Mouse (Mus musculus) ES-E14 (cell line): Measurements from ENCODE around the gene Gm44502. TPM values are rescaled to one million over a fixed set of nuclear protein-coding genes. Genes with fewer than 3 reads are reported as not detected.
A peak's percentile ranks its signal among the peaks of the same experiment; 100 is the strongest.

Experiments
- DNase-seq: peaks from one replicate; pipeline ENCODE4 v3.0.0-alpha.2; 2013; ENCODE audit warnings: low read depth, low spot score
- H3K27ac ChIP-seq: 2 replicates; pipeline ENCODE4 v1.5.1; 2012; ENCODE audit warnings: low read depth, mild to moderate bottlenecking, low read length, moderate library complexity, mixed read lengths; ENCODE audit not compliant: poor library complexity, insufficient read depth, severe bottlenecking
- H3K36me3 ChIP-seq: 2 replicates; pipeline ENCODE4 v1.6.1; 2012; ENCODE audit warnings: mild to moderate bottlenecking, low read length, moderate library complexity, mixed read lengths; ENCODE audit not compliant: control insufficient read depth, poor library complexity, insufficient read depth, severe bottlenecking
- H3K4me1 ChIP-seq, 2 experiments: fragments of 150-350 bp in 1 of 2; sonication (generic) in 1 of 2; 2 replicates each; pipeline ENCODE4 v1.6.1; 2012; ENCODE audit warnings: low read length in 2 of 2, mild to moderate bottlenecking in 1 of 2, mixed read lengths in 1 of 2; ENCODE audit not compliant: control insufficient read depth in 2 of 2, insufficient read depth in 2 of 2, poor library complexity in 1 of 2
- H3K4me3 ChIP-seq, 2 experiments: fragments of 150-350 bp in 1 of 2; sonication (generic) in 1 of 2; 2 replicates each; pipeline ENCODE4 v1.5.1; 2012; ENCODE audit warnings: low read length in 2 of 2, low read depth in 1 of 2, mild to moderate bottlenecking in 1 of 2, mixed read lengths in 1 of 2; ENCODE audit not compliant: insufficient read depth in 1 of 2, poor library complexity in 1 of 2, severe bottlenecking in 1 of 2
- H3K9ac ChIP-seq: 2 replicates; pipeline ENCODE4 v1.6.1; 2012; ENCODE audit warnings: low read depth, mild to moderate bottlenecking, low read length, mixed read lengths; ENCODE audit not compliant: poor library complexity, insufficient read depth, severe bottlenecking
- H3K9me3 ChIP-seq: fragments of 150-350 bp; sonication (generic); 2 replicates; pipeline ENCODE4 v1.6.1; 2012; ENCODE audit warnings: low read depth, mild to moderate bottlenecking, low read length; ENCODE audit not compliant: control insufficient read depth, insufficient read depth
- CHD2 ChIP-seq: IDR thresholded peaks from 2 replicates; pipeline ENCODE4 v1.6.1; 2014; ENCODE audit warnings: mild to moderate bottlenecking, low read depth, low read length, inconsistent platforms
- HCFC1 ChIP-seq: IDR thresholded peaks from 2 replicates; pipeline ENCODE4 v1.6.1; 2012; ENCODE audit warnings: low read length, inconsistent platforms, borderline replicate concordance; ENCODE audit not compliant: insufficient read depth
- MAFK ChIP-seq: IDR thresholded peaks from 2 replicates; pipeline ENCODE4 v1.6.1; 2014; ENCODE audit warnings: mild to moderate bottlenecking, low read depth, low read length, inconsistent platforms; ENCODE audit not compliant: insufficient read depth
- ZC3H11A ChIP-seq: IDR thresholded peaks from 2 replicates; pipeline ENCODE4 v1.6.1; 2012; ENCODE audit warnings: low read depth, mild to moderate bottlenecking, inconsistent platforms, low read length, borderline replicate concordance
- ZNF384 ChIP-seq: IDR thresholded peaks from 2 replicates; pipeline ENCODE4 v1.6.1; 2012; ENCODE audit warnings: low read depth, low read length, inconsistent platforms
- in situ Hi-C, 2 experiments: fragments of 600-800 bp; cut with MboI; formaldehyde crosslinking; loops; one replicate each; pipeline ENCODE4 v1.15.1; 2025; ENCODE audit warnings: low sequenced_read_pairs in 2 of 2, inconsistent platforms in 1 of 2; ENCODE audit not compliant: unreplicated experiment in 2 of 2
- total RNA-seq: library from RNA; depleted of rRNA; stranded (reverse); fragments of 300-350 nt; gene quantifications from 2 replicates; pipeline ENCODE4 v1.2.3, GENCODE M21; 2012

Gm44502 gene
- total RNA-seq, 1 experiment = 0.36 TPM

DNA sequence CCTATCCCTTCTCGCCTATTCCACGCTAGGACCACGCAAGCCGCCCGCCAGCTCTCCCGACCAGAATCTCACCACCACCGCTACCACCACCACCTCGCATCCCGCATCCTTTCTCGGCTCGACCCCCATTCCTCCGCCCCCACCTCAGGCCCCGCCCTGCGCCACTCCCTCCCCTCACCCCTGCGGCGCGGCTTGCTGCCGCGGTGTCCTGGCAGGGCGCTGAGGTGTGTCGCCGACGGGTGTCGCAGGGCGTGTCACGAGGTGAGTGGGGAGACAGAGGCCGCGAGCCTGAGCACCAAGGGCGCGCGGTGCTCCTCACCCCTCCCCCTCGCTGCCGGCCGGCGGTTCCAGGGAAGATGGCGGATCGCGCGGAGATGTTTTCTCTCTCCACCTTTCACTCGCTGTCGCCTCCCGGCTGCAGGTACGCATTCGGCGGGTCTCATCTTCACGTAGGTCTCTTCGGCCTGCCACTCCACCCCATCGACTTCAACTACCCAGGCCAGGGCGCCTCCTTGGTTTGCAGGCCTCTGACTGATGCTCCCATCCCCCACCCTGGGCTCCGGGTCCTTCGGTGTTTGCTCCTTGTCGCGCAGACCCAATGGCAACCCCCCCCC is 24.5 kb upstream of the Gm44502 start, which contains the start of gene Mapk8ip2:
Mapk8ip2 (plus strand) TSS at position 49 of the 614 bp plus-strand sequence.
- H3K36me3 ChIP-seq = peaks cover 4% of the 10 kb centered on the region; the same call in 1 of the 2 replicates
- H3K4me1 ChIP-seq = peaks cover 0 to 9% of the 10 kb centered on the region in 2 experiments; a peak in 2 of 4 replicates
- no peak for TF ChIP-seq MAFK
- TF ChIP-seq ZC3H11A = no peak
- TF ChIP-seq ZNF384 = no peak
- TF ChIP-seq CHD2 = no peak
- TF ChIP-seq HCFC1 = 0 out of 2 replicates have a peak, but pooled peaks have one; percentile 50
- H3K27ac ChIP-seq = no peak within 1 kb of the TSS
- H3K4me3 ChIP-seq = peak within 1 kb of the TSS; percentile 58 to 83
- no peak for DNase-seq
- no peaks in the 10 kb centered on the region for H3K9me3 ChIP-seq
- in situ Hi-C loops = no loop called here
- peak within 1 kb of the TSS; percentile 60 for H3K9ac ChIP-seq

DNA sequence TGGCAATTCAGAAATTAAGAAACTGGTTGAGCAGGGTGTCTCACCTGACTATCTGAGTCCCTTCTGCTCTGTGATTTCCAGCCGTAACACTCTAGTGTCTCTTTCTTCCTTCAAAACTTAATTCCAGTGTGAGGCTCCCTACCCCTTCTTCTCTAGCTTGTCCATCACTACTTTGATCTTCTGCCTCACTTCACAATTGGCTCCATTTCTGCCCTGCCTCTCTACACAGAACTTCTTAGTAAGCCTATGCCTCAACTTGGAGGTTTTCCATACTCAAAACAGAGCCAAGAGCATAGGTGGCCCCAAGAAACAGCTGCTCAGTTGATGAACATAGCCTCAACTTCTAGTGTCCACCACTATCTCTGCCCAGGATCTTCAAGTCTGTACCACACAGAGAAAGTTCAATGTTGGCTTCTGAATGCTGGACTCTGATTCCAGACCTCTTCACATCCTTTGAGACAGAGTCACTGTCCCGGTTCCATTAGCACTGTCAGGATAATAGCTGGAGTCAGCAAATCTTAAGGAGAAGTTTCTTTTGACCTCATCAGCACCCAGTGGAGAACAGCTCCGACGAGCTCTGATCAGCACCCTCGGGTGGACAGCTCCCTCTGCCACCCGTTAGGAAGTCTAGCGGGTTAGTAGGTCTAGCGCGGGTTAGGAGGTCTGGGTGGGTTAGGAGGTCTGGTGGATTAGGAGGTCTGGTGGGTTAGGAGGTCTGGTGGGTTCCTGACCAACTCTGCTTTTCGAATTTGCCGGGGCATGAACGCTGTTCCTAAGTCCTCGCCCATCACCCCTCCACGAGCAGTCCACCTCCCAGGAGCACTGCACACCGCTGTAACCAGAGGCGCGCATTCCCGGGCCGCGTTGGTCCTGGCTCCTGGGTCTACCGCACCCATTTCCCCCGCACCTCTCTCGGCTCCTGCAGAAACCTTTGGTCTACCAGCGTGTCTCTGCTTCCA is 23.7 kb upstream of the Gm44502 start:
- Histone ChIP-seq H3K4me3 (peak overlapping the region; percentile 58 to 83), H3K36me3 (no peaks in the 10 kb centered on the region; the same call in 1 of the 2 replicates), H3K9ac (no peak overlapping the region), H3K27ac (no peak overlapping the region), H3K9me3 (no peaks in the 10 kb centered on the region), H3K4me1 (peaks cover 0 to 9% of the 10 kb centered on the region in 2 experiments; a peak in 2 of 4 replicates)
- in situ Hi-C loops = no loop called here
- TF ChIP-seq ZNF384 (no peak), MAFK (peak; percentile 93)
- peak; percentile 75 for DNase-seq

DNA sequence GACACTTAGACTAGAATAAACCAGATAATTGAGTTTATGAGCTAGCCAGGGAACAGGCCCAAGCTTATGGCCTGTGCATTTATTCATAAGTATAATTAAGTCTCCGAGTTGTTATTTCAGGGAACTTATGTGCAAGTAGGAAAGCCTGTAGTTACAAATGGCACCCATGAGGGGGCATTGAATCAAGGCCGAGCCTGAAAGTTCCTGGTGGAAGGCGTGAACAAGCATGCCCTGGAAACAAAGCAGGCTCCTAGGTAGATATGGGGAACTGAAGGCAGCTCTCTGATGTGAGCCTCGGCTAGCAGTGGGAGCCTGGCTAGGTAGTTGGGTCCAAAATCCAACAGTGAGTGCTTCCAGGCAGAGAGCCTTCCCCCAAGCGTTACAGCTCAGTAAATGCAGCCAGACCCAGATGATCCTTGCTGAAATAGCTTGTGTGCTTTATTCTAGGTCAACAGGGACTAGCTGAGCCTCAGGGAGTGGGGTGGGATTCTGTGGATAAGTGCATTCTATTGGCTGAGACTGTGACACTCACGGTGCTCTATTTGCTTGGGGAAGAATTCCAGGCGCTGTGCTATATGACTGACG is 13.1 kb upstream of the Gm44502 start:
- no peak overlapping the region for H3K4me3 ChIP-seq
- H3K36me3 ChIP-seq = no peaks in the 10 kb centered on the region
- TF ChIP-seq MAFK (no peak), ZNF384 (no peak), ZC3H11A (no peak), CHD2 (no peak), HCFC1 (no peak)
- DNase-seq = no peak
- peaks cover 0 to 2% of the 10 kb centered on the region in 2 experiments; a peak in 1 of 4 replicates for H3K4me1 ChIP-seq
- H3K27ac ChIP-seq = no peak overlapping the region
- in situ Hi-C loops = no loop called here
- no peaks in the 10 kb centered on the region for H3K9me3 ChIP-seq
- H3K9ac ChIP-seq = no peak overlapping the region

DNA sequence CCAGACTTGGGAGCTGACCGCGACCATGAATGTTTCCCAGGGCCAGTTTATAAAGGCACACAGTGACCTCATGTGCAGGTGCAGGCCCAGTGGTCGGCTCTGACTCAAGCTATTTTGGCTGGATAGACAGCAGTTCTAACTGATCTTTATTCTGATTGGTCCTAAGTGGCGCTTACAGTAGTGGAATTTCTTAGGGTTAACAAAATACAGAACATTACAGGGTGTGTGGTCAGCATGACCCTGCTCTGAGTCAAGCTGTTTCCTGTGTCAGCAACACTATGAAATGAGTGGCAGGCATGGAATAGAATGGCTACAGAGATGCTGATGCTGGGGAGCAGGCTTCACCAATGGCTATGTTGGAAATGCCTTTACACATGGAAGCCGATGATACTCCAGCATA is 6.4 kb upstream of the Gm44502 start:
- TF ChIP-seq HCFC1 (no peak), ZC3H11A (no peak), CHD2 (no peak), ZNF384 (no peak), MAFK (no peak)
- Histone ChIP-seq H3K9ac (no peak overlapping the region), H3K27ac (no peak overlapping the region), H3K4me1 (0 out of 4 replicates have a peak, but pooled peaks cover 0 to 4% of the 10 kb centered on the region in 2 experiments), H3K36me3 (no peaks in the 10 kb centered on the region), H3K9me3 (no peaks in the 10 kb centered on the region), H3K4me3 (no peak overlapping the region)
- in situ Hi-C loops = no loop called here
- DNase-seq = no peak
